Mouse (Mus musculus) cerebellum, adult (tissue): ENCODE measurements around the gene Tmem256.

Experiments
- ATAC-seq: cut with Nextera tagmentation; 2 replicates; pipeline ENCODE4 v1.9.2; 2017; ENCODE audit warnings: mild to moderate bottlenecking, moderate library complexity, mixed read lengths; ENCODE audit not compliant: insufficient number of reproducible peaks, low FRiP score, low TSS enrichment

Tmem256 gene

GRCm38 (mm10) chr11:69837952-69838713 is at the start of gene Tmem256:
Gene Tmem256, plus strand, starts transcription at chr11:69838514.
- peak; percentile 92 for ATAC-seq

- ATAC-seq: no peak
Measured at GRCm38 (mm10) chr11:69789431-69789830, 48.9 kb upstream of the Tmem256 start.

GRCm38 (mm10) chr11:69791420-69791819 is 46.9 kb upstream of the Tmem256 start:
- ATAC-seq: no peak

- no peak for ATAC-seq
Measured at GRCm38 (mm10) chr11:69793429-69793828, 44.9 kb upstream of the Tmem256 start.

- peak; percentile 95 for ATAC-seq
Measured at GRCm38 (mm10) chr11:69795168-69795982, 42.9 kb upstream of the Tmem256 start, which contains the start of gene Chrnb1. Gene Chrnb1, minus strand, starts transcription at chr11:69795943.

DNA sequence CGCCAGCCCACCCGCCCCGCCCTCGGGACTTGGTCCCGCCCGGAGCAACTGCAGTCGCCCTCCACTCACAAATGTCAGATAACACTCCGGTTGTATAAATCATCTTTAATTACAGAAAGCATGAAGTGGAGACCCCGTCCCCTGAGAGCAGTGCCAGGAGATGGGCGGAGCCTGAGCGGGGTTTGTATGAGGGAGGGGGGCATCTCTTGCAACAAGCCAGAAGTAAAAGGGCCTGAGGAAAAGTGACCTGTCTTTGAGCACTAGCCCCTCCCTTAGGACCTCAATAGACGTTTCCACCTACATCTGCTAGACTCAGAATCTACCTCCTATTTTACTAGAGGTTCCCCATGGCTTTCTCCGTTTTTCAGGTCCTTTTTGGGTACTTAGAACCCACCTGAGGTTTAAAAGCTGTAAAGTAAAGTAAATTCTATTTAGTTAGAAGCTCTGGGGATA is 42.3 kb upstream of the Tmem256 start:
- no peak for ATAC-seq

DNA sequence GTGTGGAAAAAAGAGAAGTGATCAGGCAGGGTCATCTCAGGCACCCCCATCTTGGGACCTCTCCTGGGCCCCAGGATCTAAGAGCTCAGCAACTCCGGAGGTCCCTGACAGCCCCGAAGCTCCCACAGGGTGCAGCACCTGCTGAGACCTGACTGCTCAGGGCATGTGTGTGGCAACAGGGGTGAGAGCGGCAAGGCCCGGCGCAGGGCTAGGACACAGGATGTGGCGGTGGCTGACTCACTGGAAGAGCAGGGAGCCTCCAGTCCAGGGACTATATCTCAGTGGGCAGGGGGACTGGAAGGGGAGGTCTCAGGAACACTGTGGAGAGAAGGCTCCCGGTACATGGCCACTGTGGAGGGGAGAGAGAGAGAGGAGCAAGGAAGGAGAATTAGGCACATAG is 40.4 kb upstream of the Tmem256 start:
- no peak for ATAC-seq

- ATAC-seq: no peak
Measured at GRCm38 (mm10) chr11:69799394-69800137, 38.7 kb upstream of the Tmem256 start.

DNA sequence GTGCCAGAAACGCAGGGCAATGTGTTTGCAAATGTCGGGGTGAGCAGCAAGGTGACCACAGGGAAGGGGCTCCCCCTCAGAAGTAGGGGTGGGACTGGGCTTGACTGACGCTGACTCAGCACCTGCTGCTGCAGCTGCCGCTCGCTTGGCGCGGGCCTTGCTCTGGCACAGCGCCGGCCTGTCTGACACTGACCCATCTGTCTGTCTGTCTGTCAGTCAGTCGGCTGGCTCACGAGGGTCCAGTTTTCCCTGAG is 38.2 kb upstream of the Tmem256 start:
- no peak for ATAC-seq

GRCm38 (mm10) chr11:69800392-69801197 is 37.7 kb upstream of the Tmem256 start:
- ATAC-seq: no peak

GRCm38 (mm10) chr11:69801379-69801977 is 36.8 kb upstream of the Tmem256 start, which contains the start of gene Fgf11:
Gene Fgf11, minus strand, starts transcription at chr11:69801857.
- no peak for ATAC-seq

- ATAC-seq: no peak
Measured at GRCm38 (mm10) chr11:69802648-69803105, 35.6 kb upstream of the Tmem256 start.

GRCm38 (mm10) chr11:69803328-69803727 is 35.0 kb upstream of the Tmem256 start:
- no peak for ATAC-seq

DNA sequence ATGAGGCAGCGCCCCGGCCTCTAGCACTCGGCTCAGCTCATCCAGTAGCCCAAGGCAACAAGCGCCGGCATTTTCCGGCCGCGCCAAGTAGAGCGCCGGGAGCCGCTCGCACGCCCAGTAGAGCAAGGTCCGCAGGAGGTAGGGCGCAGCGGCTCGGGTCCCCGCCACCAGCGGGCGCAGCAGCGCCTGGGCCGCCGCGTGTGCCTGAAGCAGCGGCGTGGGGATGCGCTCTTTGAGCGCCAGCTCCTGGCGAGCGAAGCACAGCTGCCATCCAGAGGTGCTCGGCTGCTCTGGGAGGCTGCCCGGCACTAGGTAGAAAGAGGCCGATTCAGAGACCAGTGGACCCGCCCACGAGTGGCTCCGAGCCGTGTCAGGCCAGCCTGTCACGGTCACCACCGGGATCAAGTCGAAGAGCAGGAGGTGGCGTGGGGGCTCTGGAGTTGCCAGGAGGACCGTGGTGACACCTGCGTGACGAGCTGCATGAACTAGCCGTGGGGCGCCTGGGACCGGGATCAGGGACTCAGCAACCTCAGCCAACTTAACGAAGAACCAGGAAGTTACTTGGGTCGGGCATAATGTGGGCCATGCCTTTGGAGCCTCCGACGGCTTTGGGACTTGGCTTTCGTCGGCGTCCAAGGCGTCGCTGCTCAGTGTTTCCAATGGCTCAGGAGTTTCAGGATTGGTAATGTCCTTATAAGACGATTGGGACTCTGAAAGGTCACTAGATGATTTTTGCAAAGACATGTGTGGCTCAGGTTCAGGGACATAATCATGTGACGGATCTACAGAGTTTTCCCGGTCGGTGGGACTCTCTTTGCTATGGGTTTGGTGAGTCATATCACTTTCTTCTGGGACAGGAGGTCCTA is 34.3 kb upstream of the Tmem256 start:
- ATAC-seq: 0 out of 2 replicates have a peak, but pooled peaks have one; percentile 31

DNA sequence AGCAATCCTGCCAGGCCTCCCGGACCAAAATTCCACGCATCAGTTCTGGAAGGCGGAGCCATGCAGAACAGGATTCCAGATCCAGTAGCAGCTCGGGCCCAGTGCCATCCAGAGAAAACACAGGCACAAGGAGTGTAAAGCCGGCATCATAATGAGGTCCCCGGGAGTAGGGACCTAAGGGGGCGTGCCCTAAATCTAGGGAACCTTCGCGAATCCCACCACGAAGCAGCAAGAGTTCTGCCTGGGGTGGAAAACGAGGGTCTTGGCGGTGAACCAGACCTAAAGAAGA is 33.7 kb upstream of the Tmem256 start:
- no peak for ATAC-seq

DNA sequence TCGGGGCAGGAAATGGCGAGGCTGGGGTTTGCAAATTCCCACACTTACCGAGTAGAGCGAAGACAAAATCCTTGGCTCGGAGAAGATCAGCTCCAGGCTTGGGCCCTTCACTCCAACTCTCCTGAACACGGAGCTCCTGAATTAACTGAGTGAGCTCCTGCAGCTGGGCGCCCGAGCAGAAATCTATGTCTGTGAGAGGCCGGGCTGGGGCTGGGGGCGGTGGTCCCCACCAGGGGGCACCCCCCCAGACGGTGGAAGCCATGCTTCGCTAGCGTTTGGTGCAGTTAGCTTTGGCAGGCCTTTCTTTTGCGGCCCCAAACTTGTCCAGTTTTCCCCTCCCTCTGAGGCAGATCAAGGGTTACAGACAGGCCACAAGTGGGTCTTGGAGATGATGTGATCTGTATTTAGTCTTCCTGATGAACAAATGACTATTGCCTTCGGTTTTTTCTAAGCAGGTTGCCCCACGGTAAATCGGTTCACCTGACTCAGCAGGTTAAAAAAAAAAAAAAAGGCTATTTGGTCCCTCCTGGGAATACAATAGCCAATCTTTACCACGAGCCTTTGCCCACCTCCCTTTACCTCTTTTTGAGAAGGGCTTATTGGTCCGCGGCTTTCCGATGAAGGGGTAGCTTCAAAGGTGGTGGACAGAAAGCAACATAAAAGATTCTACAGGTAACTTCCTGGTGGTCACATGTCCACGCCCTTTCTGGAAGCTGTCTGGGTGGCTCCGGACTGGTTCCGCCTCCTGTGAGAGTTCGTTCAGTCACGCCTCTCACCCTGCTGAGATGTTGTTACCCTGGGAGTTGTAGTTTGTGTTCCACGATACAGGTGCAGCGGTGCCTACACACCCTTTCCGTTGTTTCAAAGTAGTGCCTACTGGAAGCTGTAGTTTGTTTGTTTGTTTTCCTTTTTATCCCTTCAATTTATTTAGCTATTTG is 33.1 kb upstream of the Tmem256 start, which contains the start of gene Tmem102:
TSS of gene Tmem102 (minus strand) at position 653 of the 938 bp plus-strand sequence.
- no peak for ATAC-seq

DNA sequence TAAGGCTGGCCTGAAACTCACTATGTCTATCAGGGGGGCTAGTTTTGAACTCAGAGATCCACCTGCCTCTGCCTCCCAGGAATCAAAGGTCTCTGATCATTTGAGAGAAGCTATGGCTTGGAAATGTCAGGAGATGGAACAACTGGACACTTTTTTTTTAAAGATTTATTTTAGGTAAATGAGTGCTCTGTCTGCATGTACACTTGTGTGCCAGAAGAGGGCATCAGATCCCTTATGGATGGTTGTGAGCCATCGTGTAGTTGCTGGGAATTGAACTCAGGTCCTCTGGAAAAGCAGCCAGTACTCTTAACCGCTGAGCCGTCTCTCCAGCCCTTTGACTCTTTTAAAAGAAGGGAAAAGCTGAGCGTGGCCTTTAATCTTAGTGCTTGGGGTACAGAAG is 31.9 kb upstream of the Tmem256 start:
- ATAC-seq: no peak

DNA sequence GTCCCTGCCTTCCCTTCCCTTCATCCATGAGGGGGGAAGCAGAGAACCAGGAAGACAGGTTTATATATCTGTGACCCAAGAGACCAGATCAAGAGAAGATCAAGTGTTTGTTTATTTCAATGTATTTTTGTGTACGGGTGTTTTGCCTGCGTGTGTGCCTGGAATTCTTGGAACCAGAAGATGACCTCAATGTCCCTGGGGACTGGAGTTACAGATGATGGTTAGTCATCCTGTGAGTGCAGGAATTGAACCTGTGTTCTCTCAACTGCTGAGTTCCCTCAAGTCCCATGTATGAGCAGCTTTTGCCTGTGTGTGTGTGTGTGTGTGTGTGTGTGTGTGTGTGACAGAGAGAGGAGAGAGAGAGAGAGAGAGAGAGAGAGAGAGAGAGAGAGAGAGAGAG is 30.7 kb upstream of the Tmem256 start:
- ATAC-seq: no peak
